Mouse (Mus musculus) G1E (cell line): ENCODE measurements around the gene Vsx1. TPM values are rescaled to one million over a fixed set of nuclear protein-coding genes. Genes with fewer than 3 reads are reported as not detected.

ENCODE experiments used
- ATAC-seq: 2 replicates; pipeline ENCODE4 v1.8.0; 2016; ENCODE audit warnings: mild to moderate bottlenecking; ENCODE audit not compliant: insufficient number of reproducible peaks, poor library complexity, low FRiP score, severe bottlenecking; ENCODE audit errors: extremely low read depth
- DNase-seq: peaks from one replicate; pipeline ENCODE4 v3.0.0; 2012; ENCODE audit warnings: low spot score
- H3K27me3 ChIP-seq: 2 replicates; pipeline ENCODE4 v1.6.1; 2012; ENCODE audit warnings: mild to moderate bottlenecking, low read length, inconsistent platforms; ENCODE audit not compliant: insufficient read depth
- H3K36me3 ChIP-seq: replicated peaks from 2 replicates; pipeline ENCODE3; 2012; ENCODE audit warnings: mild to moderate bottlenecking, inconsistent platforms
- H3K4me1 ChIP-seq: 2 replicates; pipeline ENCODE4 v1.6.1; 2012; ENCODE audit warnings: low read depth, low read length, inconsistent platforms, mixed read lengths; ENCODE audit not compliant: insufficient read depth
- H3K4me3 ChIP-seq: 2 replicates; pipeline ENCODE4 v1.5.1; 2012; ENCODE audit warnings: low read depth, mild to moderate bottlenecking, inconsistent platforms, low read length, moderate library complexity, mixed read lengths
- H3K9me3 ChIP-seq: replicated peaks from 2 replicates; pipeline ENCODE4 v1.6.1; 2012; ENCODE audit warnings: inconsistent platforms
- CTCF ChIP-seq: IDR thresholded peaks from 2 replicates; pipeline ENCODE4 v1.5.1; 2012; ENCODE audit warnings: low read depth, low read length, inconsistent platforms, mixed read lengths
- GATA1 ChIP-seq: IDR thresholded peaks from 2 replicates; pipeline ENCODE4 v1.6.1; 2012; ENCODE audit warnings: borderline replicate concordance, low read length, inconsistent platforms, mixed read lengths
- GATA2 ChIP-seq: IDR thresholded peaks from 2 replicates; pipeline ENCODE4 v1.6.1; 2012; ENCODE audit warnings: low read depth, low read length, inconsistent platforms, borderline replicate concordance
- POLR2AphosphoS5 ChIP-seq: IDR thresholded peaks from 2 replicates; pipeline ENCODE4 v1.6.1; 2012; ENCODE audit warnings: low read depth, low read length, inconsistent platforms; ENCODE audit not compliant: insufficient replicate concordance
- TAL1 ChIP-seq: conservative IDR thresholded peaks from 2 replicates; pipeline ENCODE4 v1.6.1; 2012; ENCODE audit warnings: low read depth, low read length, inconsistent platforms, mixed read lengths
- polyA plus RNA-seq: library from polyadenylated mRNA; stranded (reverse); fragments of >175 nt; gene quantifications from 2 replicates; pipeline ENCODE4 v1.2.3, GENCODE M21; 2012
- total RNA-seq, 2 experiments: library from RNA; stranded (forward) in 1 of 2; stranded (reverse) in 1 of 2; fragments of 200-1000 nt in 1 of 2; fragments of >200 nt in 1 of 2; fragmentation: Nextera tagmentation in 1 of 2; gene quantifications; 2 replicates each; pipeline ENCODE4 v1.2.3; 2014 to 2017

The Vsx1 gene
- total and polyA plus RNA-seq, 3 experiments: 0.05 TPM; not detected in 2

- H3K36me3 ChIP-seq: peaks cover 91% of the 10 kb centered on the region
Measured at GRCm38 (mm10) chr2:150656112-150656511, 33.0 kb downstream of the Vsx1 start.

GRCm38 (mm10) chr2:150655290-150655689 lies 33.9 kb downstream of the Vsx1 start:
- TF ChIP-seq GATA2 (no peak), GATA1 (no peak), TAL1 (no peak), POLR2AphosphoS5 (no peak), CTCF (no peak)
- Histone ChIP-seq H3K27me3 (no peaks in the 10 kb centered on the region), H3K36me3 (peaks cover 91% of the 10 kb centered on the region), H3K4me3 (no peak overlapping the region), H3K9me3 (peaks cover 2% of the 10 kb centered on the region; the same call in 1 of the 2 replicates), H3K4me1 (peaks cover 58% of the 10 kb centered on the region)
- ATAC-seq (no peak), DNase-seq (no peak)

More at GRCm38 (mm10) chr2:150656112-150656511, 33.0 kb downstream of the Vsx1 start:
- Histone ChIP-seq H3K9me3 (peaks cover 2% of the 10 kb centered on the region; the same call in 1 of the 2 replicates), H3K27me3 (no peaks in the 10 kb centered on the region), H3K4me3 (no peak overlapping the region), H3K4me1 (peaks cover 58% of the 10 kb centered on the region)
- no peak for DNase-seq
- ATAC-seq: no peak
- TF ChIP-seq POLR2AphosphoS5 (no peak), TAL1 (no peak), GATA1 (no peak), GATA2 (no peak), CTCF (no peak)

GRCm38 (mm10) chr2:150654814-150655213 lies 34.3 kb downstream of the Vsx1 start:
- Histone ChIP-seq H3K4me3 (no peak overlapping the region), H3K9me3 (peaks cover 2% of the 10 kb centered on the region; the same call in 1 of the 2 replicates), H3K4me1 (peaks cover 58% of the 10 kb centered on the region), H3K27me3 (no peaks in the 10 kb centered on the region), H3K36me3 (peaks cover 91% of the 10 kb centered on the region)
- ATAC-seq (no peak), DNase-seq (no peak)
- TF ChIP-seq GATA2: no peak
- TF ChIP-seq POLR2AphosphoS5: no peak
- TF ChIP-seq CTCF: no peak
- no peak for TF ChIP-seq TAL1
- no peak for TF ChIP-seq GATA1

GRCm38 (mm10) chr2:150651366-150651765 lies 37.8 kb downstream of the Vsx1 start:
- no peak overlapping the region for H3K4me3 ChIP-seq
- DNase-seq (no peak), ATAC-seq (no peak)
- 0 out of 2 replicates have a peak, but pooled peaks cover 2% of the 10 kb centered on the region for H3K9me3 ChIP-seq
- H3K36me3 ChIP-seq: peaks cover 80% of the 10 kb centered on the region
- H3K4me1 ChIP-seq: peaks cover 78% of the 10 kb centered on the region
- TF ChIP-seq CTCF: no peak
- TF ChIP-seq TAL1: no peak
- TF ChIP-seq GATA1: no peak
- TF ChIP-seq GATA2: no peak
- no peak for TF ChIP-seq POLR2AphosphoS5
- no peaks in the 10 kb centered on the region for H3K27me3 ChIP-seq

DNA sequence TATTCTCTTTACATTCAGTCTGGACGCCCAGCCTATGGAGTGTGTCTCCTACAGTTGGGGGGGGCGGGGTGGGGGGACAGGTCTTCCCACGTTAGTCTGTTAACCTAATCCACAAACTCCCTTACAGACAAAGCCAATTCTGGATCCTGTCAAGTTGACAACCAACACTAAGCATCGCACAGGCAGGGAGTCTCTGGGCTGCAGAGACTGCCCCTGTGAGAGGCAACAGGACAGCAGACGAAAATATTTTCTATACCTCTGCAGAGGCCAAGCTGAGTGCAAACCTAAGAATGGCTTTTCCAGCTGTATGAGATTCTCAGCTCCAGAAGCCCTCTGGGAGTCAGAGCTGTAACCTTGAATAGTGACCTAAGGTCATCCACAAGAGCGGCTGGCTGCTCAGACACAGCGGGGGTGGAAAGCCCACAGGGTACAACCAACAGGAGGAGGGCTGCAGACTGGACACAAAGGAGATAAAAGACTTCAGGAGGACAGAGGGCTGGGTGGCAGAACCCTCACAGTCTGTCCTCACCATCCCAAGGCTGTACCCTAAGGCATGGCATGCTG lies 38.6 kb downstream of the Vsx1 start:
- no peaks in the 10 kb centered on the region for H3K9me3 ChIP-seq
- peaks cover 79% of the 10 kb centered on the region for H3K36me3 ChIP-seq
- no peak for ATAC-seq
- TF ChIP-seq CTCF (no peak), TAL1 (no peak), POLR2AphosphoS5 (no peak), GATA1 (no peak), GATA2 (no peak)
- H3K4me3 ChIP-seq: no peak overlapping the region
- no peak for DNase-seq
- no peaks in the 10 kb centered on the region for H3K27me3 ChIP-seq
- H3K4me1 ChIP-seq: peaks cover 82% of the 10 kb centered on the region

GRCm38 (mm10) chr2:150648300-150648895 lies 40.8 kb downstream of the Vsx1 start:
- no peak overlapping the region; the same call in 1 of the 2 replicates for H3K4me3 ChIP-seq
- ATAC-seq (no peak), DNase-seq (no peak)
- H3K4me1 ChIP-seq: peaks cover 88% of the 10 kb centered on the region
- TF ChIP-seq GATA2 (no peak), TAL1 (no peak), CTCF (no peak), POLR2AphosphoS5 (no peak)
- no peaks in the 10 kb centered on the region for H3K9me3 ChIP-seq
- H3K27me3 ChIP-seq: no peaks in the 10 kb centered on the region
- peaks cover 78% of the 10 kb centered on the region for H3K36me3 ChIP-seq
